Mouse (Mus musculus) spleen, adult 2 months (tissue): ENCODE results near the gene Yipf1. TPM values are rescaled to one million over a fixed set of nuclear protein-coding genes. Genes with fewer than 3 reads are reported as not detected.
"Not testable (repeated sequence)": the region's sequence is repeated elsewhere in the genome, so short reads cannot be mapped to it uniquely, and the experiment has no call there.

Source experiments
- DNase-seq, 2 experiments: peaks; one replicate each; pipeline versions ENCODE4 v3.0.0 to v3.0.0-alpha.2; 2012 to 2021; ENCODE audit warnings: low spot score in 2 of 2, low read depth in 1 of 2
- H3K27ac ChIP-seq: fragments of 200-500 bp; 2 replicates; pipeline ENCODE4 v1.5.1; 2012; ENCODE audit warnings: low read length, inconsistent platforms; ENCODE audit not compliant: insufficient read depth
- H3K27me3 ChIP-seq: fragments of 200-500 bp; 2 replicates; pipeline ENCODE4 v1.6.1; 2012; ENCODE audit warnings: mild to moderate bottlenecking, moderate library complexity, low read length, inconsistent platforms; ENCODE audit not compliant: control insufficient read depth, insufficient read depth
- H3K36me3 ChIP-seq: fragments of 200-500 bp; 2 replicates; pipeline ENCODE4 v1.6.1; 2012; ENCODE audit warnings: mild to moderate bottlenecking, low read length, inconsistent platforms; ENCODE audit not compliant: control insufficient read depth, insufficient read depth
- H3K4me1 ChIP-seq: fragments of 200-500 bp; 2 replicates; pipeline ENCODE4 v1.6.1; 2011; ENCODE audit warnings: inconsistent platforms; ENCODE audit not compliant: control insufficient read depth, insufficient read depth, insufficient read length
- H3K4me3 ChIP-seq: fragments of 200-500 bp; 2 replicates; pipeline ENCODE4 v1.5.1; 2011; ENCODE audit warnings: mild to moderate bottlenecking, inconsistent platforms; ENCODE audit not compliant: insufficient read depth, insufficient read length; ENCODE audit errors: extremely low read depth
- CTCF ChIP-seq: fragments of 200-500 bp; IDR thresholded peaks from 2 replicates; pipeline ENCODE4 v1.5.1; 2011; ENCODE audit warnings: mild to moderate bottlenecking, inconsistent platforms; ENCODE audit not compliant: insufficient read depth, insufficient read length, insufficient replicate concordance; ENCODE audit errors: extremely low read depth
- POLR2A ChIP-seq: fragments of 200-500 bp; IDR thresholded peaks from 2 replicates; pipeline ENCODE4 v1.6.1; 2011; ENCODE audit warnings: low read depth, low read length, inconsistent platforms
- WGBS: fragments of 180-500 bp; shearing (Covaris S2); methylation state at CpG from one replicate; pipeline ENCODE4 v1.1.7; 2018; 5-methylcytosine and 5-hydroxymethylcytosine counted together
- polyA plus RNA-seq: library from polyadenylated mRNA; depleted of rRNA; stranded (reverse); fragments of >200 nt; gene quantifications from 2 replicates; pipeline ENCODE4 v1.2.3, GENCODE M21; 2012

Gene Yipf1
- polyA plus RNA-seq, 1 experiment, result 21.4 TPM

DNA sequence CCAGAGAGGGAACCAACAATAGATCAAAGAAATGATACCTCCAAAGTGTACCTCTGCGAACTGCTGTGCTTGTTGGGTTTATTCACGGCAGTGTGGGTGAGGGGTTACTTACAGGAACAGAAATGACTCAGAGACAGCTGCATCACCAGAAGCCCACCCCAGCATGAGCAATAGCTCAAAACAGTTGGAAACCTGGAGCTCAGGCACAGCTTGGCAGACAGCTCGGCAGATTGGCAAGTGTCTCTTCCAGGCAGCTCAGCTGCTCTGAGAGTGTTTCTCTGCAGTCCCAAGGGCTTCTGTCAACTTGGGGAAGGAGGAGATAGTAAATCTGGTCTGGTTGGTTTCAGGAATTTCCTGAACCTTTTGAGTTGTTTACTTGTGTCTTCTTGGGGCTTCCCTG lies 44.3 kb downstream of the Yipf1 start:
- Histone ChIP-seq H3K27ac (no peak overlapping the region), H3K4me3 (no peak overlapping the region), H3K27me3 (no peaks in the 10 kb centered on the region), H3K4me1 (no peaks in the 10 kb centered on the region), H3K36me3 (peaks cover 11% of the 10 kb centered on the region)
- 92% methylated on average over 3 of the region's 3 CpGs for WGBS
- TF ChIP-seq CTCF, result no peak
- TF ChIP-seq POLR2A, result no peak
- DNase-seq, result no peak

GRCm38 (mm10) chr4:107360457-107361145 lies 46.4 kb downstream of the Yipf1 start:
- Histone ChIP-seq H3K27me3 (no peaks in the 10 kb centered on the region), H3K4me1 (peaks cover 3% of the 10 kb centered on the region; the same call in 1 of the 2 replicates), H3K4me3 (no peak overlapping the region), H3K36me3 (peaks cover 6% of the 10 kb centered on the region), H3K27ac (no peak overlapping the region)
- WGBS, result 61% methylated on average over 7 of the region's 7 CpGs
- DNase-seq, result no peak
- TF ChIP-seq POLR2A, result no peak
- no peak for TF ChIP-seq CTCF

DNA sequence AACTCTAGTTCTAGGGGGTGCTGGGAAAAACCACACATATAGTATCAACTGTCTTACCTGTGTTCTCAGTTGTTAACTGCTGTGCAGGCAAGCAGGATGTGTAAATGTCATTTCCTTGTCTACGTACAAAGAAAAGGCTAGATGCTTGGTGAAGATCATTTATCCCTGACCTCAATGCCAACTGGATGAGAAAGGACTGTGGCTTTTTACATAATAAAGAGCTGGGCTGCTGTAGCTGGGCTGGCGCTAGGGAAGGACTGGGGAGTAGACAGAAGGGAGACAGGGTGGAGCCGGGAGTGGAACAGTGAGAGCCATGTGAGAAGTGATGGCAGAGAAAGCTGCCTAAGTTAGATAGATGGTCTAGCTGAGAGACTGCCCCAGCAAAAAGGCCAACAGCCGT lies 48.6 kb downstream of the Yipf1 start:
- no peak overlapping the region for H3K4me3 ChIP-seq
- WGBS, result 84% methylated on average over 4 of the region's 4 CpGs
- H3K36me3 ChIP-seq, result peaks cover 4% of the 10 kb centered on the region; the same call in 1 of the 2 replicates
- no peak for DNase-seq
- peaks cover 3% of the 10 kb centered on the region; the same call in 1 of the 2 replicates for H3K4me1 ChIP-seq
- TF ChIP-seq CTCF (no peak), POLR2A (no peak)
- H3K27me3 ChIP-seq, result no peaks in the 10 kb centered on the region
- H3K27ac ChIP-seq, result no peak overlapping the region

DNA sequence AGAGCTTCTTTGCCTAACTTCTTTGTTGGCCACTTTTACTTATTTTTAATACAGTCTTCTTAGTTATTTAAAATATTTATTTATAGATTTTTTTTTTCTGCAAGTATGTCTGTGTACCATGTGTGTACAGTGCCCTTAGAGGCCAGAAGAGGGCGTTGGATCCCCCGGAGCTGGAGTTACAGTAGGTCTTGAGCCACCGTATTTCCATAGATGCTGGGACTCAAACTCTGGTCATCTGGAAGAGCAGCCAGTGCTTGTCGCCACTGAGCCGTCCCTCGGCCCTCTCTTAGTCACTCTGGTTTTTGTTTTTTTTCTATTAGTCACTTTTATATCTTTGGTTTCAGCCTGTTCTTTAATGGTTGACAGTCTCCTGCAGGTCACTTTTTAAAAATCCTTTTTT lies 49.4 kb downstream of the Yipf1 start:
- Histone ChIP-seq H3K27ac (no peak overlapping the region), H3K4me3 (no peak overlapping the region), H3K27me3 (no peaks in the 10 kb centered on the region), H3K36me3 (peaks cover 1% of the 10 kb centered on the region; the same call in 1 of the 2 replicates), H3K4me1 (peaks cover 3% of the 10 kb centered on the region; the same call in 1 of the 2 replicates)
- no peak for DNase-seq
- 85% methylated on average over 6 of the region's 6 CpGs for WGBS
- no peak for TF ChIP-seq CTCF
- no peak for TF ChIP-seq POLR2A

- H3K4me1 ChIP-seq, result peaks cover 3% of the 10 kb centered on the region; the same call in 1 of the 2 replicates
- H3K4me3 ChIP-seq, result no peak overlapping the region
- DNase-seq, result no peak
- 20% methylated on average over 5 of the region's 5 CpGs for WGBS
- peaks cover 1% of the 10 kb centered on the region; the same call in 1 of the 2 replicates for H3K36me3 ChIP-seq
- H3K27me3 ChIP-seq, result no peaks in the 10 kb centered on the region
- H3K27ac ChIP-seq, result no peak overlapping the region; the same call in 1 of the 2 replicates
- TF ChIP-seq CTCF (no peak), POLR2A (no peak)
Observed at GRCm38 (mm10) chr4:107364190-107364639, 50.1 kb downstream of the Yipf1 start.

DNA sequence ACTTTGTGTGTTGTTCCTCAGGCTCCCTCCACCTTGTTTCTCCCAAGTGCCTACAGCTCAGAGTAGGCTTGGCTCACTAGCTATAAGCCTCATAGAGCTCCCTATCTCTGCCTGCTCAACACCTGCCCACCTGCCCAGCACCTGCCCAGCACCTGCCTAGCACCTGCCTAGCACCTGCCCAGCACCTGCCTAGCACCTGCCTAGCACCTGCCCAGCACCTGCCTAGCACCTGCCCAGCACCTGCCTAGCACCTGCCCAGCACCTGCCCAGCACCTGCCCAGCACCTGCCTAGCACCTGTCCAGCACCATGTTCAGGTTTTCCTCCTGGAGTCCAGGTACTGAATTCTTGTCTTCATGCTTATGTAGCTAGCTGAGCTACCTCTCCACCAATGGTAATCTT lies 52.2 kb downstream of the Yipf1 start:
- not testable (repeated sequence) for H3K4me3 ChIP-seq, DNase-seq, H3K27me3 ChIP-seq, H3K4me1 ChIP-seq, H3K27ac ChIP-seq, H3K36me3 ChIP-seq
